Mouse (Mus musculus): Measurements from ENCODE around the gene Mon2. TPM values are rescaled to one million over a fixed set of nuclear protein-coding genes. Genes with fewer than 3 reads are reported as not detected.

Gene Mon2
- polyA plus RNA-seq, 1 experiment, result 55.9 TPM

GRCm38 (mm10) chr10:122989916-122990315 is 86.4 kb downstream of the Mon2 start:
- no peak for DNase-seq (ENCODE audit: low read depth)
- TF ChIP-seq POLR2A (IDR thresholded peaks at IDR 0.05; ENCODE audit: borderline replicate concordance, extremely low read depth, insufficient read depth, insufficient read length, poor library complexity, severe bottlenecking), result no peak
- TF ChIP-seq CTCF (IDR thresholded peaks at IDR 0.05; ENCODE audit: borderline replicate concordance, extremely low read depth, insufficient read depth, insufficient read length), result no peak

GRCm38 (mm10) chr10:122988372-122988771 is 87.9 kb downstream of the Mon2 start:
- TF ChIP-seq POLR2A (IDR thresholded peaks at IDR 0.05; ENCODE audit: borderline replicate concordance, extremely low read depth, insufficient read depth, insufficient read length, poor library complexity, severe bottlenecking) (no peak), CTCF (IDR thresholded peaks at IDR 0.05; ENCODE audit: borderline replicate concordance, extremely low read depth, insufficient read depth, insufficient read length) (no peak)
- no peak for DNase-seq (ENCODE audit: low read depth)

DNA sequence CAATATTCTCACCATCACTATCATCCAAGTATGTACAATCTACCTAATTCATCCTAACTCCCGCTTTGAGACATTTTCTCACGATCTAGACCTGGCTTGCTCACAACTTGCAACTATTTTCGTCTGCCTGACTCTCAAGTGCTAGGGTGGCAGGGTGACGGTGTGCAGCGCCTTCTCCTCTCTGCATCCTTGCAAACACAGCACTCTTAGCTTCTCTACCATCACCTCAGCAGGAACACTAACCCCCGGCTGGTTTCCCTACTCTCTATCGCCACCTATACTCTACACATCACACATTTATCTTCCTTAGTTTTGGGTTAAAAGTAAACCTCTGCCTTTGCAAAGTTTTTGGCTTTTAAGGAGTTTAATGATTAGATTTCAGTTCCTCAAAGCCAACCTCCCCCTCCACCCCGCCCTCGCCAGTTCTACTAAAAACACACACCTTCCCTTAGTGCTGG is 88.6 kb downstream of the Mon2 start:
- DNase-seq (ENCODE audit: low read depth), result peak; percentile 84
- no peak for TF ChIP-seq POLR2A (IDR thresholded peaks at IDR 0.05; ENCODE audit: borderline replicate concordance, extremely low read depth, insufficient read depth, insufficient read length, poor library complexity, severe bottlenecking)
- TF ChIP-seq CTCF (IDR thresholded peaks at IDR 0.05; ENCODE audit: borderline replicate concordance, extremely low read depth, insufficient read depth, insufficient read length), result peak; percentile 61; the same call in 1 of the 2 replicates

- no peak; the same call in 1 of the 2 replicates for TF ChIP-seq POLR2A (IDR thresholded peaks at IDR 0.05; ENCODE audit: borderline replicate concordance, extremely low read depth, insufficient read depth, insufficient read length, poor library complexity, severe bottlenecking)
- TF ChIP-seq CTCF (IDR thresholded peaks at IDR 0.05; ENCODE audit: borderline replicate concordance, extremely low read depth, insufficient read depth, insufficient read length), result no peak
- peak; percentile 84 for DNase-seq (ENCODE audit: low read depth)
These were observed 89.7 kb downstream of the Mon2 start for GRCm38 (mm10) chr10:122986320-122987225.

GRCm38 (mm10) chr10:122985515-122986319 is 90.6 kb downstream of the Mon2 start:
- TF ChIP-seq POLR2A (IDR thresholded peaks at IDR 0.05; ENCODE audit: borderline replicate concordance, extremely low read depth, insufficient read depth, insufficient read length, poor library complexity, severe bottlenecking) (peak; percentile 88), CTCF (IDR thresholded peaks at IDR 0.05; ENCODE audit: borderline replicate concordance, extremely low read depth, insufficient read depth, insufficient read length) (no peak)
- peak; percentile 95 for DNase-seq (ENCODE audit: low read depth)

DNA sequence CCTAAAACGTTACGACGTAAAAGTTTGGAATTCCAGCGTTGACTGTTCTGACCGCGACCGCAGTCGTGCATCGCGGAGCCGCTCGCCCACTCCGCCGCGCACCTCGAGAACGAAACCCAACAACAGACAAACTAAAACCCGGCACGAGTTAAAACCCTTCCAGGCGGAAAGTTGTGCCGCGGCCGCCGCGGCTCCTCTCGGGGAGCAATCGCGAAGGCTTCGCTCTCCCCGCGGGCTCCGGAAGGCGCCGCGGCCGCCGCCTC is 91.1 kb downstream of the Mon2 start:
- peak; percentile 71 for DNase-seq (ENCODE audit: low read depth)
- TF ChIP-seq POLR2A (IDR thresholded peaks at IDR 0.05; ENCODE audit: borderline replicate concordance, extremely low read depth, insufficient read depth, insufficient read length, poor library complexity, severe bottlenecking), result no peak
- no peak for TF ChIP-seq CTCF (IDR thresholded peaks at IDR 0.05; ENCODE audit: borderline replicate concordance, extremely low read depth, insufficient read depth, insufficient read length)

GRCm38 (mm10) chr10:122984531-122985251 is 91.6 kb downstream of the Mon2 start:
- no peak for DNase-seq (ENCODE audit: low read depth)
- TF ChIP-seq POLR2A (IDR thresholded peaks at IDR 0.05; ENCODE audit: borderline replicate concordance, extremely low read depth, insufficient read depth, insufficient read length, poor library complexity, severe bottlenecking) (no peak), CTCF (IDR thresholded peaks at IDR 0.05; ENCODE audit: borderline replicate concordance, extremely low read depth, insufficient read depth, insufficient read length) (no peak)

- DNase-seq (ENCODE audit: low read depth), result peak; percentile 39
- TF ChIP-seq CTCF (IDR thresholded peaks at IDR 0.05; ENCODE audit: borderline replicate concordance, extremely low read depth, insufficient read depth, insufficient read length) (no peak), POLR2A (IDR thresholded peaks at IDR 0.05; ENCODE audit: borderline replicate concordance, extremely low read depth, insufficient read depth, insufficient read length, poor library complexity, severe bottlenecking) (no peak)
These were observed 92.5 kb downstream of the Mon2 start for GRCm38 (mm10) chr10:122983579-122984530.

- DNase-seq (ENCODE audit: low read depth), result no peak
- no peak for TF ChIP-seq CTCF (IDR thresholded peaks at IDR 0.05; ENCODE audit: borderline replicate concordance, extremely low read depth, insufficient read depth, insufficient read length)
- TF ChIP-seq POLR2A (IDR thresholded peaks at IDR 0.05; ENCODE audit: borderline replicate concordance, extremely low read depth, insufficient read depth, insufficient read length, poor library complexity, severe bottlenecking), result no peak
These were observed 93.3 kb downstream of the Mon2 start for GRCm38 (mm10) chr10:122982909-122983578.

Measured in brain, embryonic 14.5 days (tissue).